Mouse (Mus musculus): Measurements from ENCODE around the gene Rabepk.
"Not testable (repeated sequence)": the region's sequence is repeated elsewhere in the genome, so short reads cannot be mapped to it uniquely, and the experiment has no call there.

Rabepk gene

GRCm38 (mm10) chr2:34762174-34762573 is 37.5 kb downstream of the Rabepk start:
- no peak for DNase-seq

- not testable (repeated sequence) for DNase-seq
Measured at GRCm38 (mm10) chr2:34761272-34761671, 38.4 kb downstream of the Rabepk start.

- DNase-seq, result no peak
Measured at GRCm38 (mm10) chr2:34757341-34757740, 42.4 kb downstream of the Rabepk start.

GRCm38 (mm10) chr2:34754551-34755358 is 45.0 kb downstream of the Rabepk start, which contains the start of gene Gapvd1:
Gene Gapvd1, minus strand, starts transcription at chr2:34755232.
- DNase-seq, result peak; percentile 54 to 58

GRCm38 (mm10) chr2:34753811-34754550 is 45.7 kb downstream of the Rabepk start:
- peak; percentile 95 to 97 for DNase-seq

- DNase-seq, result no peak
Measured at GRCm38 (mm10) chr2:34750245-34750644, 49.5 kb downstream of the Rabepk start.

- no peak for DNase-seq
Measured at GRCm38 (mm10) chr2:34748479-34748878, 51.2 kb downstream of the Rabepk start.

- DNase-seq, result no peak
Measured at GRCm38 (mm10) chr2:34745673-34746072, 54.0 kb downstream of the Rabepk start.

- DNase-seq, result no peak
Measured at GRCm38 (mm10) chr2:34744476-34744875, 55.2 kb downstream of the Rabepk start.

GRCm38 (mm10) chr2:34742675-34743074 is 57.0 kb downstream of the Rabepk start:
- DNase-seq, result no peak

GRCm38 (mm10) chr2:34741390-34742159 is 58.1 kb downstream of the Rabepk start:
- no peak for DNase-seq

GRCm38 (mm10) chr2:34739684-34740391 is 59.9 kb downstream of the Rabepk start:
- DNase-seq, result no peak

- DNase-seq, result no peak
Measured at GRCm38 (mm10) chr2:34737911-34738310, 61.8 kb downstream of the Rabepk start.

- DNase-seq, result no peak
Measured at GRCm38 (mm10) chr2:34736626-34737025, 63.1 kb downstream of the Rabepk start.

Data from cerebellum, postnatal 10 days (tissue).